Mouse (Mus musculus): ENCODE measurements around the gene LTO1. TPM values are rescaled to one million over a fixed set of nuclear protein-coding genes. Genes with fewer than 3 reads are reported as not detected.

Gene LTO1
- polyA plus RNA-seq, 1 experiment, result 13.5 TPM

DNA sequence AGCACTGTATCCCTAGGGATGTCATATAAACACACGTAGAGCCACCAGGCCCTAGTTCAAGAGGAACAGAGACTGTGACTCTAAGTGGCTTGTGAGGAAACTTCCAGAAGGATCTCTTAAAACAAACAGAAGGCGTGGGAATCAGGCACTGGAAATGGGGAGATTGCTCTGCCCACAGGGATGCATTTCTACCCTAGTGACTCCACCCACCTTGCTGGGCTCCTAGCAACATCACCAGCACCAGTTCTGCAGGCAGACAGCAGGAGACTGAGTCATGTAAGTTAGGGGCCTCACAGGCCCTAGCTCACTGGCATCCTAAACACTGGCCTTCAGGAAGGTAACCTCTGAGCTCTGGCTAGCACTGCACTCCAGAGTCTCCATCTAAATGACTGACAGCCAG lies 23.0 kb upstream of the LTO1 start:
- H3K79me2 ChIP-seq (ENCODE audit: control insufficient read depth, insufficient read depth), result no peaks in the 10 kb centered on the region
- TF ChIP-seq FOSL1 (IDR thresholded peaks at IDR 0.05; ENCODE audit: insufficient read depth, low read length, poor library complexity, severe bottlenecking) (no peak), CTCF (IDR thresholded peaks at IDR 0.05; ENCODE audit: control insufficient read depth, insufficient read depth, insufficient read length) (no peak), MAX (IDR thresholded peaks at IDR 0.05) (no peak), USF1 (IDR thresholded peaks at IDR 0.05; ENCODE audit: low read depth) (no peak), MYOD1 (IDR thresholded peaks at IDR 0.05; ENCODE audit: control insufficient read depth, insufficient read length, low read depth) (no peak), MYOG (IDR thresholded peaks at IDR 0.05; ENCODE audit: control insufficient read depth, extremely low read depth, insufficient read length) (no peak), CEBPB (IDR thresholded peaks at IDR 0.05; ENCODE audit: low read depth) (no peak)
- H3K36me3 ChIP-seq (ENCODE audit: control insufficient read depth, insufficient read depth), result no peaks in the 10 kb centered on the region
- peaks cover 14% of the 10 kb centered on the region for H3K27me3 ChIP-seq (ENCODE audit: control insufficient read depth, insufficient read depth, insufficient read length)
- H3K79me3 ChIP-seq (ENCODE audit: low read depth), result no peaks in the 10 kb centered on the region
- H3ac ChIP-seq (ENCODE audit: control insufficient read depth, insufficient read length, low read depth), result no peak overlapping the region
- no peak overlapping the region for H3K4me3 ChIP-seq (ENCODE audit: insufficient read depth, poor library complexity, severe bottlenecking)

- Histone ChIP-seq H3ac (ENCODE audit: control insufficient read depth, insufficient read length, low read depth) (no peak overlapping the region), H3K27me3 (ENCODE audit: control insufficient read depth, insufficient read depth, insufficient read length) (peaks cover 19% of the 10 kb centered on the region), H3K36me3 (ENCODE audit: control insufficient read depth, insufficient read depth) (no peaks in the 10 kb centered on the region)
Observed at GRCm38 (mm10) chr7:144892322-144892721, 22.6 kb upstream of the LTO1 start.

DNA sequence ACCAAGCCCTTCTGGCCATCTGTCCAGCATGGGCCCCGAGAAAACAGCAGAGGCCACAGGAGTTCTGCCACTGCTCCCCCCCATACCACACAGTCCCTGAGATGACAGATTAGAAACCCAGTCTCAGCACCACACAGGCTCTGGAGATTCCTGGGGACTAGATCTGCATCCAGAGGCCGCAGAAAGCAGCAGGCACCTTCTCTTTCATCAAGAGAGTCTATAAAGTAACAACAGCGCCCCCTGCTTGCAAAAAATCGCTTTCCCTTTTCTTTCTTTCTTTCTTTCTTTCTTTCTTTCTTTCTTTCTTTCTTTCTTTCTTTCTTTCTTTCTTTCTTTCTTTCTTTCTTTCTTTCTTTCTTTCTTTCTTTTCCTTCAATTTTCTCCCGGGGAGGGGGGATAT lies 20.7 kb upstream of the LTO1 start:
- Histone ChIP-seq H3K27me3 (ENCODE audit: control insufficient read depth, insufficient read depth, insufficient read length) (peaks cover 25% of the 10 kb centered on the region), H3K79me3 (ENCODE audit: low read depth) (no peaks in the 10 kb centered on the region), H3K79me2 (ENCODE audit: control insufficient read depth, insufficient read depth) (no peaks in the 10 kb centered on the region), H3K4me3 (ENCODE audit: insufficient read depth, poor library complexity, severe bottlenecking) (no peak overlapping the region), H3ac (ENCODE audit: control insufficient read depth, insufficient read length, low read depth) (no peak overlapping the region), H3K36me3 (ENCODE audit: control insufficient read depth, insufficient read depth) (no peaks in the 10 kb centered on the region)
- TF ChIP-seq MYOD1 (IDR thresholded peaks at IDR 0.05; ENCODE audit: control insufficient read depth, insufficient read length, low read depth) (no peak), USF1 (IDR thresholded peaks at IDR 0.05; ENCODE audit: low read depth) (no peak), CTCF (IDR thresholded peaks at IDR 0.05; ENCODE audit: control insufficient read depth, insufficient read depth, insufficient read length) (no peak), FOSL1 (IDR thresholded peaks at IDR 0.05; ENCODE audit: insufficient read depth, low read length, poor library complexity, severe bottlenecking) (no peak), MYOG (IDR thresholded peaks at IDR 0.05; ENCODE audit: control insufficient read depth, extremely low read depth, insufficient read length) (no peak), CEBPB (IDR thresholded peaks at IDR 0.05; ENCODE audit: low read depth) (no peak), MAX (IDR thresholded peaks at IDR 0.05) (no peak)

More at GRCm38 (mm10) chr7:144892322-144892721, 22.6 kb upstream of the LTO1 start:
- TF ChIP-seq MYOG (IDR thresholded peaks at IDR 0.05; ENCODE audit: control insufficient read depth, extremely low read depth, insufficient read length), result no peak
- TF ChIP-seq FOSL1 (IDR thresholded peaks at IDR 0.05; ENCODE audit: insufficient read depth, low read length, poor library complexity, severe bottlenecking), result no peak
- no peak for TF ChIP-seq CEBPB (IDR thresholded peaks at IDR 0.05; ENCODE audit: low read depth)
- TF ChIP-seq USF1 (IDR thresholded peaks at IDR 0.05; ENCODE audit: low read depth), result no peak
- TF ChIP-seq MYOD1 (IDR thresholded peaks at IDR 0.05; ENCODE audit: control insufficient read depth, insufficient read length, low read depth), result no peak
- no peak for TF ChIP-seq MAX (IDR thresholded peaks at IDR 0.05)
- TF ChIP-seq CTCF (IDR thresholded peaks at IDR 0.05; ENCODE audit: control insufficient read depth, insufficient read depth, insufficient read length), result no peak
- no peak overlapping the region for H3K4me3 ChIP-seq (ENCODE audit: insufficient read depth, poor library complexity, severe bottlenecking)
- H3K79me2 ChIP-seq (ENCODE audit: control insufficient read depth, insufficient read depth), result no peaks in the 10 kb centered on the region
- H3K79me3 ChIP-seq (ENCODE audit: low read depth), result no peaks in the 10 kb centered on the region

GRCm38 (mm10) chr7:144894706-144895105 lies 20.2 kb upstream of the LTO1 start:
- H3K4me3 ChIP-seq (ENCODE audit: insufficient read depth, poor library complexity, severe bottlenecking), result no peak overlapping the region
- no peaks in the 10 kb centered on the region for H3K79me2 ChIP-seq (ENCODE audit: control insufficient read depth, insufficient read depth)
- no peaks in the 10 kb centered on the region for H3K79me3 ChIP-seq (ENCODE audit: low read depth)
- no peak overlapping the region for H3ac ChIP-seq (ENCODE audit: control insufficient read depth, insufficient read length, low read depth)
- peaks cover 30% of the 10 kb centered on the region for H3K27me3 ChIP-seq (ENCODE audit: control insufficient read depth, insufficient read depth, insufficient read length)
- no peaks in the 10 kb centered on the region for H3K36me3 ChIP-seq (ENCODE audit: control insufficient read depth, insufficient read depth)
- TF ChIP-seq CTCF (IDR thresholded peaks at IDR 0.05; ENCODE audit: control insufficient read depth, insufficient read depth, insufficient read length) (no peak), CEBPB (IDR thresholded peaks at IDR 0.05; ENCODE audit: low read depth) (no peak), MYOG (IDR thresholded peaks at IDR 0.05; ENCODE audit: control insufficient read depth, extremely low read depth, insufficient read length) (no peak), MAX (IDR thresholded peaks at IDR 0.05) (no peak), USF1 (IDR thresholded peaks at IDR 0.05; ENCODE audit: low read depth) (no peak), MYOD1 (IDR thresholded peaks at IDR 0.05; ENCODE audit: control insufficient read depth, insufficient read length, low read depth) (no peak), FOSL1 (IDR thresholded peaks at IDR 0.05; ENCODE audit: insufficient read depth, low read length, poor library complexity, severe bottlenecking) (no peak)

GRCm38 (mm10) chr7:144895305-144896111 lies 19.4 kb upstream of the LTO1 start:
- no peaks in the 10 kb centered on the region for H3K36me3 ChIP-seq (ENCODE audit: control insufficient read depth, insufficient read depth)
- peaks cover 33% of the 10 kb centered on the region for H3K27me3 ChIP-seq (ENCODE audit: control insufficient read depth, insufficient read depth, insufficient read length)
- H3K79me3 ChIP-seq (ENCODE audit: low read depth), result no peaks in the 10 kb centered on the region
- H3K79me2 ChIP-seq (ENCODE audit: control insufficient read depth, insufficient read depth), result no peaks in the 10 kb centered on the region
- peak overlapping the region; percentile 33 for H3ac ChIP-seq (ENCODE audit: control insufficient read depth, insufficient read length, low read depth)
- peak overlapping the region; percentile 19 for H3K4me3 ChIP-seq (ENCODE audit: insufficient read depth, poor library complexity, severe bottlenecking)
- peak; percentile 92 for TF ChIP-seq CTCF (IDR thresholded peaks at IDR 0.05; ENCODE audit: control insufficient read depth, insufficient read depth, insufficient read length)
- no peak for TF ChIP-seq MYOD1 (IDR thresholded peaks at IDR 0.05; ENCODE audit: control insufficient read depth, insufficient read length, low read depth)
- TF ChIP-seq MAX (IDR thresholded peaks at IDR 0.05), result peak; percentile 59
